Mouse (Mus musculus): ENCODE data around the gene Wasf2.
A peak's percentile ranks its signal among the peaks of the same experiment; 100 is the strongest.
"Not testable (repeated sequence)": the region's sequence is repeated elsewhere in the genome, so short reads cannot be mapped to it uniquely, and the experiment has no call there.

The Wasf2 gene

DNA sequence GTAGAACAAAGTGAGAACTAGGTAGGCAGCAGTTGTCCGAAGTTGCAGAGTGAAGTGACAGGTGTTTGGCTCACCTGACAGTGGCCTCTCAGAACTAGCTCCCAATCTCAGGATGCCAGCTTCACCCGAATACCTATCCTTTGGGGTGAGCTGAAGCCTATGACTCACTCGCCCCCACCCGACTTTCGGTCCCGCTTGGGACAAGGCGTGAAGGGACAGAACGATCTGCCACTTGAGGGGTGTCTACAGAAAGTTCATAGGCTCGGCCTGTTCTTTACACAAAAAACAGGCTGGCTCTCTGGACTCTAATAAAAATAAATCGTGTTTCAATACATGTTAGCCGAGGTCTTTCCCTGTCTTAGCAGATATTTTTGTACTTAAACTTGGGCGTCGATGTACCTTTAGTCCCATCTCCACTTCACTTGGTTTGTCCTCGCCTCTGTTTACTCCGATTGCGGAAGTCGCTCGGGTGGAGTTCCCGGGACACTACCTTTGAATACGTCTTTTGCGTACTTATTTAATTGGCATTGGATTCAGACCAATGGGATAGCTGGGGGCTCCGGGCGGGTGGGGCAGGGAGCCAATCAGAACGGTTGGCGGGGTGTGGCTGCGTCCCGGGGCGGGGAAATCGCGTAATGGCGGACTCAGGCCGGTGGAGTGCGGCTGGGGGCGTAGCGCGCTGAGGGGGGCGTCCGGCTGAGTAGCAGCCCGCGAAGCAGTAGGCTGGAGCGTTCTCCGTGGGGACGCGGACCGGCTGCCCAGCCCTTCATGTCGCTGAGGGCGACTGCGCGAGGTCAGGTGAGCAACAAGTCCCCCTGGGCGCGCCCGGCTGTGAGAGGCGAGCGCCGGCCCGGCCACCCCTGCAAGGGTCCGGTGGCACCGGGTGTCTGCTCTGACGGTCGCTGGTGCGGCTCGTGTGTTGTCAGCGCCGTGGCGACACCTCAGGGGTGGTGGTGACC lies at the start of gene Wasf2:
Gene Wasf2 (plus strand): TSS at position 575 of the 959 bp plus-strand sequence.
- DNase-seq = peak; percentile 100

DNA sequence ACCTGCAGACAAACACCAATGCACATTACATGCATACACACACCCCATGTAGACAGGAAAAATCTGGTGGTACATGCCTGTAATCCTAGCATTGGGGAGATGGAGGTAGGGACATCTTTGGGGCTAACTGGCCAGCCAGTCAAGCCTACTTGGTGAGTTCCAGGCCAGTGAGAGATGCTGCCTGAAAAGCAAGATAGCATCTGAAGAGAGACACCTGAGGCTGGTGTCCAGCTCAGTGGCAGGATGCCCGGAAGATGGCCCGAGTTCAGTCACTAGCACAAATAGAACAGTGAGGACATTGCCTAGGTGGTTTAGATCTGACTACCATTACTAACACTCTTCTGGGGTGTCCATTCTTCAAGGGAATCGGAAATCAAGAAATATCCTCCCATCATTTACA lies 49.4 kb upstream of the Wasf2 start:
- DNase-seq = no peak

DNA sequence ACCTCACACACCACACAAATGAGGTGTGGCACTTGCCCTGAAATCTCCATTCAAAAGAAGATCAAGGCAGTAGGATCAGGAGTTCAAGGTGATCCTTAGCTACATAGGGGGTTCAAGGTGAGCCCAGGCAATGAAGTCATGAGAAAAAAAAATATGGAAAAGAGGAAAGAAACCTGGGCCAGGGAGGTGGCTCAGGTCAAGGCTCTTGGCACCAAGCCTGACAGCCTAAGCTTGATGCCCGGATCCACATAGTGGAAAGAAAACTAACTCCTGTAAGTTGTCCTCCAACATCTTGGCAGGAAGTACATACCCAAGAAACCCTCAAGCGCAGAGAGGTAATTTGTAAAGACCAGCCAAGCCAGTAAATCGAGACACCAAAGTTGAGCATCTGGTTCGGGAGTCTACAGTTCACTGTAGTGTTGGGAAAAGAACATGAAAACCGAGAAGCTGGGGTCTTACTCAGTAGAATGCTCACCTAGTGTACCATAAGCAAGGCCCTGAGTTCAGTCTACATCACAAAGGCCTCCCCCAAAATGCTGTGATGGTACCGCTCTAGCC lies 48.0 kb upstream of the Wasf2 start:
- no peak for DNase-seq

DNA sequence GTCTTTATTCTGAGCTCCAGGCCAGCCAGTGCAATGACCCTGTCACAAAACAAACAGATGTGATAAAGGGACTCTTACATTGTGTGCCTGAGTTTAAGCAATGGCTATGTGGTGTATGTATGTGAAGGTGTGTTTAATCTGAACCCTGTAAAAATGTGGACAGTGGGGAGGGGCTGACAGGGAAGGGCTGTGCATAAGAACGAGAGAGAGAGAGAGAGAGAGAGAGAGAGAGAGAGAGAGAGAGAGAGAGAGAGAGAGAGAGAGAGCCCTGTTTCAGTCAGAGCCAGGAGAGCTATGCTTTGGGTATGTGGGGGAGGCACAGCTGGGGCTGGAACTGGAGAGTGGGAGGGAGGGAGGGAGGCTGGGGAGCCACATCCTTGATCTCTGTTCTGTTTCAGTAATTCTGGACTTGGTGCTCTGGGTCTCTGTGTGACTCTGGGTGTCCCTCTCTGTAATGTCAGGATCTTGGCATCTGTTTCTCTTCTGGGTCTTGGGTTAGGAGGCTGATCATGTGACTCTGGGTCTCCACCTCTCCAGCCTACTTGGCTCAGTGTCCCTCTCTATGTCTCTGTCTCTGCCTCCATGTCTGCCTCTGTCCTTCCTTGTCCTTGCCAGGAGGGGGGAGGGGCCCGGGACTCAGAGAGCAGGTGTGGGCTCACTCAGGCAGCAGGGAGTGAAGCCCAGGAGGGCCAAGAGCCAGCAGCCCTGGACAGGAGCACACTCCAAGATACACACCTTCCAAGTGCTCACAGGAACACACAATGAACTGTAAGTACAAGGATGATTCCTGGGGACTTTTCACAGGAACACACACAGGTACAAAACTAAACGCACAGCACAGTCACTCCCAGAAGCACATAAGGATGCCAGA lies 46.1 kb upstream of the Wasf2 start:
- DNase-seq = peak; percentile 99

DNA sequence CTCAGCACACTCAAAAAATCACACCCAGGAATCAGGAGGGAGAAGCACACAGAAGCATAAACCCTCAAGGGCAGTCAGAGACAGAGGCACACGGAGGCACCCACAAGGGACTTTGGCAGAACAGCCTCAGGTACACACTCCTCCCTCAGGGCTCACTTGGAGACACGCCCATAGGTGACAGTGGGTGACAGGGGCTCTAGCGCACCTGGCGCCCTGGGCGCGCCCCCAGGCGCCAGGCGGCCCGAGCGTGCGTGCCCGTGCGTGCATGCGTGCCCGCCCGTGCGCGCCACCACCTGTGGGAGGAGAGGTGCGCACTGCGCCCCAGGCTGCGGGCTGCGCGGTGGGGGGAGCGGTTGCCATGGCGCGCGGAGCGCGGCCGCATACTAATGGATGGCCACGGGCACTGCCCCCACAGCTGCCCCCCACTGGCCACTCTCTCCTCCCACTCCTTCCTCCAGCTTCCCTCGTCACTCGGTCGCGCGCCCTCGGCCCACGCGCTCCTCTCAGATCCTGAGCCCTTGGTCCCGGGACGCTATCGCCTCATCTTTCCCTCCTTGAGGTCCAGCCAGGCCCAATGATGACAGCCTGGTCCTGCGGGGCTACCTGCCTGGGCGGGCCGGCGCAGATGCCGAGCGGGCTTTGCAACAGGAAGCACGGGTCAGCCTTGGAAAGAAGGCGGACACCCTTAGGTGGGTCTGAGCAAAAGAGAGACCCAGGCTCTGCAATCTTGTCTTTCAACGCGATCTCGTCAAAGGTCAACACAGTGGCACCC lies 45.1 kb upstream of the Wasf2 start:
- DNase-seq = peak; percentile 96

DNA sequence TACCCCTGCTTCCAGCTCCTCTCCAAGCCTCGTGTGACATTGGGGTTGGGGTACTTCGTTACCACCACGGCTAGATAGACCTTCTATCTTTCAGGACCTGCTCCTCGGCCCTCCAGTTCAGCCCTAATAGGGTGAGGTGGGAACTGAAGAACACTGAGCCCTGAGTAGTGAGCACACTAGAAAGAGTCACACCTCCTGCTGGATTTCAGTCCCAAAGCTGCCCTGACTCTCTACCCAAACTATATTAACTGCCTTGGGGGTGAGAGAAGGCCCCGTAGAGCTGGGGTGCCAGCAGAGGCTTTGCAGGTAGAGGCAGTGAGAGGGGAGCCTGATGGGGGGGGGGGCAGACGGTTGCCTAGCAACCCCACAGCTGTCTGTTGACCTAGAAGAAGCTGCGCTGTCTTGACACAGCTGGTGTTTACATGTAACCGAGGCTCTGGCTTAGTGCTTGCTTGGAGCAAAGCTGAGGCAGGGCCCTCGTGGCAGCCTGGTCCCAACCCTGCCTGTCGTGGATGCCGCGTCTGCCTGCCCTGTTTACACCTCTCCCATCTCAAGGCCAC lies 44.4 kb upstream of the Wasf2 start:
- DNase-seq = peak; percentile 96

DNA sequence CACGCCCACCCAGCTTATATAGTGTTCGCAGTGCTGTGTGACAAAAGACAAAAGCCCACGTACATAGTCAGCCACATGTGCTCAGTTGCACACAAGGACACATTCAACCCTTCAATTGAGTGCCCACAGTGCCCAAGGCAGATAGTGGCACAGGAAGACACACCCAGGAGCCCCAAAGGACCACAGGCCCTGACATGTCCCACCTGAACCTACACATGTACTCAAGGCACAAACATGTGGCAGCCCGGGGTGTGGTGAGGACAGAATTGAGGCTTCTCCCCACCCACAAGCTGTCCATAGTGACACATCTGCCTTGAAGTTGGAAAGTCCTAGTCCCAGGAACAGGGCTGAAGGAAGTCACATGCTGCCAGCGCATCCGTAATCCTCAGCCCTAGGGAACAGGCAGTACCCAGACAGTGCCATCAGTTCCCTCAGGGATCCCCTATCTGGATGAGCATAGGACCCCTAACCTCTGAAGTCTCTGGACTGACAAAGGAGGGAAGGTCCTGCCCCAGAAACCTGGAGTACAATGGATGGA lies 43.1 kb upstream of the Wasf2 start:
- DNase-seq = peak; percentile 95

DNA sequence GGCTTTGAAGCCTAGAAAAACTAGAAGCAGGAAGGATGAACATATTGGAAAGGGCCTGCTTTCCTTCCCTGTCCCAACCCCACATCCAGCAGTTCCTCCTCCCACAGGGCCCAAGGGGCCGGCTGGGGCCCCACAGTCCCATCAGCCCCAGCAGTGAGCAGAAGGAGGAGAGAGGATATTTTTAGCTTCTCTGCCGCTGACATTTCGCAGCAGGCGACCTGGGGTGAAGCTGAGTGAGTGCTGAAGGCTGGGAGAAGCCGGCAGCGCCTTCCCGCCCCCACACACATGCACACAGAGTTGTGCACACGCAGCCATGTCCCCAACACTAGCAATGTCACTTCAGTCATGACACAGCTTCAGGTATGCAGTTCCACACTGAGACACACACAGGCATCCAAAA lies 42.5 kb upstream of the Wasf2 start:
- peak; percentile 99 for DNase-seq

DNA sequence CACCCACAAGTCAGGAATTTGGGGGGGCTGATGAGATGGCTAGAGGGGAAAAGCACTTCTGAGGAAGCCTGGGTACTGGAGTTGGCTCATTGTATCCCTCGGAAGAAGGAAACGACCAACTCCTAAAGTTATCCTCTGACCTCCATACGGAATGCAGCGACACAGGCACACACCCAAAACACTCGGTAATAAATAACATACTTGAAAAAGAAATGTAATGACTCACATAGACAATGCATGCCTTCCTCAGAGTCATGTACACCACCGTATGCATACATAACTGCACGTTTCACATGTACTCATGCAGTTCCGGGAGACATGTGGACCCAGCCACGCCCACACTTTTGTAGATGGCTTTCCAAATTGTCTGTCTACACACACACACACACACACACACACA lies 41.0 kb upstream of the Wasf2 start:
- DNase-seq = no peak

DNA sequence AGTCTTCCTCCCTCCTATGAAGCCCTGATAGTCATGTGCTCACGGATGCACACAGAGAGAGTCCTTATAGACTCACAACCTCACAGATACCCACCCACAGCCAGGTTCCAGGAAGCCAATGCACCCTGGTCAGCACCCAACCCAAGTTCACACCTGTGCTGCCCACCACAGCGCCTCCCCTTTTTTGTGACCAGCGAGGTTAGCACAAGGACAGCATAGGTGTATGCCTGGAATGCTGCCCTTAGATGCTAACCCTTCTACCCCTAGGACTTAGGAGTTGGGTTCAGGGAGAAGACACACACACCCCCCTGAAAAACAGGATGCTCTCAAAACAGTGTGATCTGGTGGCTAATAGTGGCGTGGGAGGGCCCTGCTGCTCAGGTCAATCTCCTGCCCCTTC lies 40.5 kb upstream of the Wasf2 start:
- peak; percentile 94 for DNase-seq

DNA sequence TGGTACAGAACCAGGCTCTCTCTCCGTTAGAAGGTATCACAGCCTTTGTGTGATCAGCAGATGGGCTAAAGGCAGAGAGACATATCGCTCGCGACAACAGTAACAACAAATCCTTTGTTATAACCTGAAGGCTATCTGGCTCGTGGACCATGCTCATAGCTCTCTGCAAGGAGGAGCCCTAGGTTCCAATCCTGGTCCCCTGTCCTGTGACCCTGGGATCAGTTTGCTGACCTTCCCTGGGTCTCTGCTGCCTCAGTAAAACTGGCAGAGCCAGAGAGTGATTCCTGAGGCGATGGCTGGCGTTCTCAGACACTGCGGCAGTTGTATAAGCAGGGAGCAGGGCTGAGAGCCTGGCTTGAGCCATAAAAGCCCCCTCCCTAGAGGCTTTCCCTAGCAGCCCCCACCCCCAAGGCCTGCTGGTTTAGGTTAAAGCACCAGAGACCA lies 40.0 kb upstream of the Wasf2 start:
- no peak for DNase-seq

DNA sequence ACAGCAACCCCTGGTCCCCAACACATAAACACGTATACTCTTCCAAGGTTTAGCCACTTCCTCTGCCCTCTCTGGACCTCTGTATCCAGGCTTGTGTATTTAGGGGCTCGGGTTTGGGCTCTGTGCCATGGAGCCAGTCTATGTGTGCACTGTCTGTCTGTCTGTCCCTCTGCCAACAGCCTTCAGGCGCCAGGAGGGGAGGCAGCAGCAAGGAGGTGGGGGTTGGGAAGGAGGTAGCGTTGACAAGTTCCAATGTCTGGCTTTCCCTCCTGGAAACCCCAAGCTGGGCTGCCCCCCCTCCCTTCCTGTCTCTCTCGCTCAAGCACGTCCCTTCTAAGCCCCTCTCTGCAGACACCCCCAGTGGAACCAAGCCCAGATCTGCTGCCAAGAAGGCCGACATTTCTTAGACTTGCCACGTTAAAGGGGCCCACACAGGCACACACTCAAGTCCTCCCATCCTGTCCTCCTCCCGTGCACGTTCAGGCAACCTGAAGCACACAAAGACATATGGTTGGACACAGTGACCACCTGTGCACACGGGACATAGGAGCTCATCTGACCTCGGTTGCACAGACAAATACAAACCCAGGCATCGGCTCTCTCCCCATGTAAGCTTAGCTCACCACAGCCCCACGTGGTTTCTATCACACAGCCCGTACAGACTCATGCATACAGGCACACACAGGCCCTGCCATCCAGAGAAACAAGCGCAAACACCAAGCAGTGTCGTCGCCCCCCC lies 39.4 kb upstream of the Wasf2 start:
- peak; percentile 97 for DNase-seq

DNA sequence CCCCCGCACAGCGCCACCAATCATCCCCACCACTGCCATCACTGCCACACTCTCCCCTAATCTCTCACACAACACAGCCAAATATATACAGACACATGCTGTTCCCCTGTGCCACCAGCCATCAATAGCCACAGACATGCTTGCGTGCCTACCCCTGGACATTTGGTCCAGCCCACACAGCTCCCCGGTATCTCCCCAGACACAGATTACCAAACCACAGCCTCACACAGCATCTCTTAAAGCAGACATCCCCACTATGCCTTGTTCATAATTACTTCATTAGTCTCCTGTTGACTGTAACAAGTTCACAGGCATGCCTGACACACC lies 38.9 kb upstream of the Wasf2 start:
- peak; percentile 94 for DNase-seq

DNA sequence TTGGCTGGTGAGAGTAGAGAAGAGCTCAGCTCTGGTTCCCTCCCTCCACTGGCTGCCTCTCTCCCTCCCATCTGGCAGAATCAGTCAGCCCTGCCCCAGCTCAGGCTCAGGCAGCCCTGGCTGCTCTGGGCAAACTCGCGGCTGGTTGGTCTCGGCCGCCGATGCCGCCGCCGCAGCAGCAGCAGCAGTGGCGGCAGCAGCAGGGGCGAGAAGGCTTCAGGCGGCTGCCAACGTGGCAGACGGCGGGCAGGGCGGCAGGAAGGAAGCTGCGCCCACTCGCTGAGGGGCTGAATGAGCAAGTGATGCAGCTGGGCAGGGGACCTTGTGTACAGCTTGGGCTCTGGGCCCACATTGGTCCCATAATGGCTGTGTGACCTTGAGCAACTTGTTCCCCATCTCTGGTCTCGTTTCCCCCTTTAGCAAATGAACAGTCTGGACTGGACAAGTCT lies 37.8 kb upstream of the Wasf2 start:
- peak; percentile 97 for DNase-seq

DNA sequence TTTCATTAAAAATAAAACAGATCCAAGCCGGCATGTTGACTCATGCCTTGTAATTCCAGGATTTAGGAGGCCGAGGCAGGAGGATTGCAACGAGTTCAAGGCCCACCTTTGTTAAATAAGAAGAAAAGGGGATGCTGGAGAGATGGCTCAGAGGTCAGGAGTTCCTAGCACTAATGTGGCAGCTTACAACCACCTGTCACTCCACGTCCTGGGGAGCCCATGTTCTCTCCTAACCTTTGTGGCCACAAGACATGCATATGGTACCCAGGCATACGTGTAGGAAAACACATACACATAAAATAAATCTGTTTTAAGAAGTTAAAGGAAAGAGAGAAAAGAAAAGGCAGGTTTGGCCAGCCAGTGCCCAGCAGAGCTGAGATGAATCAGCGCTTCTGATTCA lies 37.2 kb upstream of the Wasf2 start:
- DNase-seq = no peak

DNA sequence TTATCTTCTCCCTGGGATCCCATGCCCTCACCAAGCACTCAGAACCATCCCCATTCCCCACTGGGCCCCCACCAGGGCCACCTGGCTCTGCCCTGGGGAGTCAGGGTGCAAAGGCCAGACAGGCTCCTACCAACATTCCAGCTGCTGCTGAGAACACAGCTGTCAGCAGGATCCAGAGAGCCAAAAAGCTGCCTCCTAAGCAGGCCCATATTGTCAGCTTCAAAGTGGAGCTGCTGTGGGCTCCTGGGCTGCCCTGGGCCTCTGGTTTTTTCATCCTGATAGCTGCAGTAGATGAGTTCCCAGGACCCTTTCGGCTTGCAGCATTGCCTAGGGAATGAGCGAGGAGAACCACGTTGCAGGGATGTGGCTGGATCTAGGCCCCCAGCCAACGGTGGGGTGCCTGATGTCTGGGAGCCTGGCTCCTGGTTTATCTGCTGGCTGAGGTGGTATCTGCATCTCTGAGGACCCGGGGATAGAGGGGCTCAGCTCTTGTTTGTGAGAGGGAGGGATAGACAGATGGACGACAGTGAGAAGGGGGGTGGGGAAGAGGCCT lies 36.7 kb upstream of the Wasf2 start:
- DNase-seq = peak; percentile 98

DNA sequence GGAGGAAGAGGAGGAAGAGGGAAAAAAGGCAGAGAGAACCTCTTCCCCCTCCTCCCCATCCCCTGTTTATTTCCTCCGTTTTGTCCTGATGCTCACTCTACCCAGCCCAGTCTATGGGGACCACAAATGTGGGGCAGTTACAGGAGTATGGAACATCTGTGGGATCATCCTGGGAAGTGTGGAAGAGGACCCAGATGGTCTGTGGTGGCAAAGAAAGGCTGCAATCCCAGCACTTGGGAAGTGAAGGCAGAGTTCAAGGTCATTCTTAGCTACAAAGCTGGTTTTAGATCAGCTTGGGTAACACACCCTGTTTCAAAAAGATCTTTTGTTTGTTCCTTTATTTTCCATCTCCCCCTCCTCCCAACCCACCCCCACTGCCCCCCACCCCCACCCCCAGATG lies 36.0 kb upstream of the Wasf2 start:
- DNase-seq = no peak

DNA sequence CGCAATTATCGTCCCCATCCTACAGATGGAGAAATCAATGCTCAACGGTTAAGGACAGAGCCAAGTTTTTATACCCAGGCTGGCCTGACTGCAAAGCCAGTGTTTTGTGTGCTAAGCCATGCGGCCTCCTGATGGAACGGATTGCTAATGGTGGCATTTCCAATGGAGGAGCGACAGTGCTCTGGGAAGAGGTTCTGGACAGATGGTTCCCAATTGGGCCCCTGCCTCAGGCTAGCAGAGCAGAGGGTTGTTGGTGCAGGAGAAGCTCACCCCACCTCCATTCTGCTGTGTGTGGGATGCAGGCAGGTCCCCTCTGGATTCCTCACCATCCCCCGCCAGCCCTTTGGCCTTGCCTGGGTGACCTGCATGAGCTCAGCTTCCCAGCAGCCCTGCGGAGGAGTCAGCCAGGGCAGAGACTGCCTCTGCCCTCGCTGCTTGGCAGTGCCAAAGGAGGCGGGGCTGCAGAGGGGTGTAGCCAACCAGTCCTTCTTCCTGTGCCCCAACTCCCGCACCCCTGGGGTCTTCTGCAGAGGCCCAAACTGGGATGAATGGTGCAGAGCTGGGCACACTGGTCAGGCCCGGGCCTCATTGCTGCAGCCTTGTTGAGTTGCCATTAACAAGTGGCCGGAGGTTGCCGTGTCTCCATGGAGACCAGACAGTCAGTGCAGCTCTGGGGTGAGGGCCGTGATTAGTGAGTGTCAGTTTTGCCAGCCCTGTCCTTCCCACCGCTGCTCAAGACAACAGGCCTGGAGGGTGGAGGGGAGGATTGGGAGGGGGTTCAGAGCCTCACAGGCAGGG lies 35.2 kb upstream of the Wasf2 start:
- peak; percentile 99 for DNase-seq

DNA sequence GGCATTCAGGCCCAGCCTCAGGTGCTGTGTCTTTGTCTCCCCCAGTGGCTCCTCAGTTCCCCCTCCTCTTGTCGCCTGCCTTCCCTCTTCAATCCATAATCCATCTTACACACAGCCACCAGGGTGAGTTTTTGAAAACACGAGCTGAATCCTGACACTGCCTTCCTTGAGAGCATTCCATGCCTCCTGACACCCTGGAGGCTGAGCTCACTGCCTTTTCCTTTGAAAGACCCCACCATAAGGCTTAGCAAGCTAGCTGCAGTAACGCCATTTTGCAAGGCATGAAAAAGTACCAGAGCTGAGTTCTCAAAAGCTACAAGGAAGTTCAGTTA lies 34.6 kb upstream of the Wasf2 start:
- not testable (repeated sequence) for DNase-seq

DNA sequence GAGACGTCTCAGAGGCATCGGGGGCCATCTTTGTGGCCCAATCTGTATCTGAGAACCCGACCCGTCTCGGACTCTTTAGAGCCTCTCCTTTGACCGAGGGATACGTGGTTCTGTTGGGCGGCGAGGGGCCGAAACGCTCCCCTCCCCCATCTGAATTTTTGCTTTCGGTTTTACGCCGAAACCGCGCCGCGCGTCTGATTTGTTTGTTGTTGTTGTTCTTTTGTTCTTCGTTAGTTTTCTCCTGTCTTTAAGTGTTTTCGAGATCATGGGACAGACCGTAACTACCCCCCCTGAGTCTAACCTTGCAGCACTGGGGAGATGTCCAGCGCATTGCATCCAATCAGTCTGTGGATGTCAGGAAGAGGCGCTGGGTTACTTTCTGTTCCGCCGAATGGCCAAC lies 33.6 kb upstream of the Wasf2 start:
- DNase-seq = not testable (repeated sequence)
